Mouse (Mus musculus): ENCODE measurements around the gene Tenm2. TPM values are rescaled to one million over a fixed set of nuclear protein-coding genes. Genes with fewer than 3 reads are reported as not detected.

The Tenm2 gene
- total and polyA plus RNA-seq, 3 experiments, result not detected

DNA sequence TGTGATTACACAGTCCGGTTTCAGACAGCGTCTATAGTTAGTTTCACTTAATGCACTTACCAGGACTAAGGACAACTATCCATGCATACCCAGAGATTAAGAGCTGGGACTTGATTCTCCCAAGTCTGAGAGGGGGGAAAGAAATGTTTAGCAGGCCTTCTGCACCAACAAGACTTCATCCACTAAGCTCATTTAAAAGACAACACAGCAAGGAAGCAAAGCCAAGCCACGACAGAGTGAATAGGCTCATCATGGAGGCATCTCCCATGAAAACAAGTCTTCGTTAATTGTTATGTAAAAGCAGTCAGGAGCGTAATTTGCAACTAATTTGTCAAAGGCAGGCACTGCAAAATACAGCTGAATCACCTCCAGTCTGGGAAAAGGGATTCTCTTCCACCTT, 682.5 kb downstream of the Tenm2 start:
- H3K27ac ChIP-seq (ENCODE audit: insufficient read depth, low read depth), result no peak overlapping the region
- no peaks in the 10 kb centered on the region for H3K79me2 ChIP-seq (replicated peaks; ENCODE audit: control insufficient read depth, extremely low read depth, insufficient read depth, poor library complexity, severe bottlenecking)
- in situ Hi-C loops (cut with MboI; ENCODE audit: low pct_ligation_motif_present, low pct_unique_long_range_greater_than_20kb, low sequenced_read_pairs) (no loop called here), dilution Hi-C loops (cut with MboI; ENCODE audit: extremely low pct_ligation_motif_present, extremely low pct_unique_long_range_greater_than_20kb, low sequenced_read_pairs) (no loop called here)
- no peaks in the 10 kb centered on the region for H3K36me3 ChIP-seq (replicated peaks in 1 of 2; ENCODE audit: control insufficient read depth in 1 of 2, insufficient read depth in 1 of 2, low read length in 1 of 2)
- H3K4me2 ChIP-seq (ENCODE audit: insufficient read depth, low read depth, poor library complexity, severe bottlenecking), result no peak overlapping the region
- no peak overlapping the region for H3K4me3 ChIP-seq (replicated peaks in 1 of 3; ENCODE audit: low read depth in 2 of 3, low read length in 2 of 3, poor library complexity in 1 of 3)
- H3K9me3 ChIP-seq (replicated peaks; ENCODE audit: low read length), result peaks cover 86% of the 10 kb centered on the region
- H3K4me1 ChIP-seq (ENCODE audit: control insufficient read depth in 1 of 2, insufficient read depth in 2 of 2), result no peaks in the 10 kb centered on the region
- no peak for TF ChIP-seq NELFE (IDR thresholded peaks at IDR 0.05; ENCODE audit: low read depth, low read length)
- TF ChIP-seq ZKSCAN1 (IDR thresholded peaks at IDR 0.05; ENCODE audit: borderline replicate concordance, low read depth, low read length), result no peak
- TF ChIP-seq E2F4 (IDR thresholded peaks at IDR 0.05; ENCODE audit: insufficient replicate concordance, low read depth, low read length), result no peak
- TF ChIP-seq GABPA (IDR thresholded peaks at IDR 0.05; ENCODE audit: insufficient replicate concordance, low read depth, low read length), result no peak
- no peak for TF ChIP-seq RCOR1 (conservative IDR thresholded peaks at IDR 0.05; ENCODE audit: low read depth, low read length)
- no peak for DNase-seq (ENCODE audit: extremely low read depth)
- H3K9ac ChIP-seq (ENCODE audit: insufficient read depth, low read depth), result no peak overlapping the region
- no peaks in the 10 kb centered on the region for H3K27me3 ChIP-seq (replicated peaks)

DNA sequence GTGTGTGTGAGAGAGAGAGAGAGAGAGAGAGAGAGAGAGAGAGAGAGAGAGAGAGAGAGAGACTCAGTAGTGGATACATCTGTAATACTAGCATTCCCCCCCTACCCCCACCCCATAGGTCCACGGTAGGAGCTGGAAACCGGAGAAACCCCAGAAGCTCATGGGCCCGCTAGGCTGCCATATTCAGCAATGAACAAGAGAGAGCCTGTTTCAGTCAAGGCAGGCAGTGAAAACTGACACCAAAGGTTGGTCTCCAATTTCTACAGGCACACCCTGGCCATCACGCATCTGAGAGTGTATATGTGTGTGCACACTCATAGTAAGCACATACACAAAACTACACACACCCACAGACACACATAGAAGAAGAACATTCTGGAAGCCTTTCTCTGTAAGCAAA, 685.1 kb downstream of the Tenm2 start:
- Histone ChIP-seq H3K4me1 (ENCODE audit: control insufficient read depth in 1 of 2, insufficient read depth in 2 of 2) (no peaks in the 10 kb centered on the region), H3K79me2 (replicated peaks; ENCODE audit: control insufficient read depth, extremely low read depth, insufficient read depth, poor library complexity, severe bottlenecking) (no peaks in the 10 kb centered on the region), H3K36me3 (replicated peaks in 1 of 2; ENCODE audit: control insufficient read depth in 1 of 2, insufficient read depth in 1 of 2, low read length in 1 of 2) (no peaks in the 10 kb centered on the region), H3K27ac (ENCODE audit: insufficient read depth, low read depth) (no peak overlapping the region), H3K4me2 (ENCODE audit: insufficient read depth, low read depth, poor library complexity, severe bottlenecking) (no peak overlapping the region), H3K9me3 (replicated peaks; ENCODE audit: low read length) (peaks cover 83% of the 10 kb centered on the region), H3K9ac (ENCODE audit: insufficient read depth, low read depth) (no peak overlapping the region), H3K27me3 (replicated peaks) (no peaks in the 10 kb centered on the region), H3K4me3 (replicated peaks in 1 of 3; ENCODE audit: low read depth in 2 of 3, low read length in 2 of 3, poor library complexity in 1 of 3) (no peak overlapping the region)
- in situ Hi-C loops (cut with MboI; ENCODE audit: low pct_ligation_motif_present, low pct_unique_long_range_greater_than_20kb, low sequenced_read_pairs), result no loop called here
- TF ChIP-seq ZC3H11A (IDR thresholded peaks at IDR 0.05; ENCODE audit: low read depth, low read length), result no peak
- TF ChIP-seq IRF4 (IDR thresholded peaks at IDR 0.05; ENCODE audit: low read depth, low read length), result no peak
- no peak for TF ChIP-seq USF2 (conservative IDR thresholded peaks at IDR 0.05; ENCODE audit: low read depth, low read length)
- TF ChIP-seq MAFK (IDR thresholded peaks at IDR 0.05; ENCODE audit: insufficient replicate concordance, low read length), result no peak
- no peak for TF ChIP-seq MAZ (IDR thresholded peaks at IDR 0.05; ENCODE audit: low read depth, low read length)
- DNase-seq (ENCODE audit: extremely low read depth), result no peak
- dilution Hi-C loops (cut with MboI; ENCODE audit: extremely low pct_ligation_motif_present, extremely low pct_unique_long_range_greater_than_20kb, low sequenced_read_pairs), result no loop called here

DNA sequence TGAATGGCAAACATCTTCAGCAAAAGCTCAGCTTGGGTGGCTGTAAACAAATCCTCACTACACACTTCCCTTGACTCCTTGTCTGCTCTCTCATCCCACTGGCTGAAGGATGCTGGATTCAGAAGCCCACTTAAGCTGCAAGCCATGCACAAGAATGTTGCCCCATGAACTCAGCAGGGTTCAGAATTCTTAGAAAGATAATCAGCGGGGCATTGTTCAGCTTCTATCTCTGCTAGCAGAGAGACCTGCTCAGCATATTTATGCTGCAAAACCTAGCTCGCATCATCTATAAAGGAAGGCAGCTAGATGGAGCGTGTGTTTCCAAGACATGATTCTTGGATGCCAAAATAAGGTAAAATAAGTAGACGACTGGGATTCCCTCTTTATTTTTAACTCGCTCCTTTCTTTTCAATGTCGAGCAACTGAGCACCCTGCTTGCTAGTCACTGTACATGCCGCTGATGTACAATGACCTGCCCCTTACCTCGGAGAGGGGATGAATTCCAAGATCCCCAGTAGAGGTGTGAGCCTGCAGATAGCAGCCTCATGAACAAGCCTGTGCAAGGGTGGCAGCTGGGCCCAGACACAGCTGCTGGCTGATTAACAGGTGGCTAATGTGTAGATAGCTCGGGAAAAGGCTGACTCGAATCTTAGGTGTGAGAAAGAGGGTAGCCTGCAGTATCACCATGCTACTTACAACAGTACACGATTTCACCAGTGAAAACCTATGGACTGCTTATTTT, 686.2 kb downstream of the Tenm2 start:
- in situ Hi-C loops (cut with MboI; ENCODE audit: low pct_ligation_motif_present, low pct_unique_long_range_greater_than_20kb, low sequenced_read_pairs), result loop anchor here (25.0 kb wide), 1 partner anchor 512 kb away; no protein-coding TSS in a partner anchor
- Histone ChIP-seq H3K9me3 (replicated peaks; ENCODE audit: low read length) (peaks cover 79% of the 10 kb centered on the region), H3K27ac (ENCODE audit: insufficient read depth, low read depth) (no peak overlapping the region), H3K4me1 (ENCODE audit: control insufficient read depth in 1 of 2, insufficient read depth in 2 of 2) (no peaks in the 10 kb centered on the region), H3K4me2 (ENCODE audit: insufficient read depth, low read depth, poor library complexity, severe bottlenecking) (no peak overlapping the region), H3K79me2 (replicated peaks; ENCODE audit: control insufficient read depth, extremely low read depth, insufficient read depth, poor library complexity, severe bottlenecking) (no peaks in the 10 kb centered on the region), H3K4me3 (replicated peaks in 1 of 3; ENCODE audit: low read depth in 2 of 3, low read length in 2 of 3, poor library complexity in 1 of 3) (no peak overlapping the region), H3K27me3 (replicated peaks) (no peaks in the 10 kb centered on the region), H3K36me3 (replicated peaks in 1 of 2; ENCODE audit: control insufficient read depth in 1 of 2, insufficient read depth in 1 of 2, low read length in 1 of 2) (no peaks in the 10 kb centered on the region), H3K9ac (ENCODE audit: insufficient read depth, low read depth) (no peak overlapping the region)
- dilution Hi-C loops (cut with MboI; ENCODE audit: extremely low pct_ligation_motif_present, extremely low pct_unique_long_range_greater_than_20kb, low sequenced_read_pairs), result no loop called here
- TF ChIP-seq POLR2A (IDR thresholded peaks at IDR 0.05; ENCODE audit: low read depth, low read length), result no peak
- no peak for TF ChIP-seq IRF4 (IDR thresholded peaks at IDR 0.05; ENCODE audit: low read depth, low read length)
- no peak for TF ChIP-seq E2F4 (IDR thresholded peaks at IDR 0.05; ENCODE audit: insufficient replicate concordance, low read depth, low read length)
- no peak for TF ChIP-seq RAD21 (IDR thresholded peaks at IDR 0.05; ENCODE audit: low read depth, low read length)
- no peak for TF ChIP-seq ZNF384 (IDR thresholded peaks at IDR 0.05; ENCODE audit: low read depth, low read length)
- no peak for TF ChIP-seq CHD1 (IDR thresholded peaks at IDR 0.05; ENCODE audit: low read depth, low read length)
- TF ChIP-seq MAZ (IDR thresholded peaks at IDR 0.05; ENCODE audit: low read depth, low read length), result no peak
- DNase-seq (ENCODE audit: extremely low read depth), result no peak
